In genomic region chr8:115806139-115806538, GRCm38 (mm10) we compare ENCODE assay signal across 14 mouse cellular contexts.
DNase-seq lines count a peak whose midpoint lies in the region; ATAC-seq and TF ChIP-seq lines count a peak whose summit lies in the region.
"Had no signal": no experiment of that assay in that cellular context is flagged by ENCODE, and none has a peak within 500 bp of the region (broad histone marks: within the 10 kb centered on the region; RNA-seq: fewer than 3 reads in every experiment).

No protein-coding gene starts in this region.

- no peaks in the 10 kb centered on the region for H3K36me3 ChIP-seq in forebrain, embryonic 15.5 days
- H3K36me3 ChIP-seq in forebrain, embryonic 12.5 days (replicated peaks) = no peaks in the 10 kb centered on the region
- no peaks in the 10 kb centered on the region for H3K36me3 ChIP-seq in lung, postnatal 0 days (ENCODE audit: insufficient read depth, low read length)
- H3K36me3 ChIP-seq: hindbrain, embryonic 15.5 days; stomach, embryonic 15.5 days had no signal

- no peak overlapping the region for H3K9ac ChIP-seq in forebrain, embryonic 15.5 days (replicated peaks)
- no peak overlapping the region for H3K9ac ChIP-seq in forebrain, embryonic 12.5 days
- H3K9ac ChIP-seq in lung, postnatal 0 days (replicated peaks; ENCODE audit: low read depth) = no peak overlapping the region
- H3K9ac ChIP-seq: hindbrain, embryonic 15.5 days; stomach, embryonic 15.5 days had no signal

- no peaks in the 10 kb centered on the region for H3K27me3 ChIP-seq in forebrain, embryonic 15.5 days
- H3K27me3 ChIP-seq in forebrain, embryonic 12.5 days = no peaks in the 10 kb centered on the region
- H3K27me3 ChIP-seq in lung, postnatal 0 days (replicated peaks; ENCODE audit: insufficient read depth, low read length) = no peaks in the 10 kb centered on the region
- H3K27me3 ChIP-seq: hindbrain, embryonic 15.5 days; Patski; stomach, embryonic 15.5 days had no signal

- no peak overlapping the region for H3K4me2 ChIP-seq in forebrain, embryonic 15.5 days (replicated peaks)
- H3K4me2 ChIP-seq in forebrain, embryonic 12.5 days = no peak overlapping the region
- no peak overlapping the region for H3K4me2 ChIP-seq in lung, postnatal 0 days (replicated peaks; ENCODE audit: low read depth, low read length)
- H3K4me2 ChIP-seq: hindbrain, embryonic 15.5 days; liver, embryonic 11.5 days; stomach, embryonic 15.5 days had no signal

- peak; percentile 51; the same call in 1 of the 2 replicates for TF ChIP-seq EP300 in lung, postnatal 0 days (IDR thresholded peaks at IDR 0.05)

- no peak for TF ChIP-seq CTCF in lung, postnatal 0 days (IDR thresholded peaks at IDR 0.05)

- WGBS in forebrain, embryonic 15.5 days = 44% methylated on average over 6 of the region's 6 CpGs
- 48% methylated on average over 6 of the region's 6 CpGs for WGBS in forebrain, embryonic 12.5 days
- 34% methylated on average over 6 of the region's 6 CpGs for WGBS in lung, postnatal 0 days

- peaks cover 9% of the 10 kb centered on the region; the same call in 1 of the 2 replicates for H3K4me1 ChIP-seq in forebrain, embryonic 15.5 days
- no peaks in the 10 kb centered on the region for H3K4me1 ChIP-seq in forebrain, embryonic 12.5 days
- no peaks in the 10 kb centered on the region for H3K4me1 ChIP-seq in lung, postnatal 0 days (ENCODE audit: insufficient read depth, low read depth, low read length)
- H3K4me1 ChIP-seq: stomach, embryonic 15.5 days had no signal

- no peak overlapping the region for H3K4me3 ChIP-seq in forebrain, embryonic 15.5 days
- no peak overlapping the region for H3K4me3 ChIP-seq in forebrain, embryonic 12.5 days (replicated peaks)
- H3K4me3 ChIP-seq in lung, postnatal 0 days (ENCODE audit: low read depth, low read length) = no peak overlapping the region
- H3K4me3 ChIP-seq: hindbrain, embryonic 15.5 days; stomach, embryonic 15.5 days had no signal

- peak overlapping the region; percentile 13; the same call in 1 of the 2 replicates for H3K27ac ChIP-seq in forebrain, embryonic 15.5 days (replicated peaks)
- H3K27ac ChIP-seq in forebrain, embryonic 12.5 days = no peak overlapping the region
- peak overlapping the region; percentile 62; the same call in 1 of the 2 replicates for H3K27ac ChIP-seq in lung, postnatal 0 days (ENCODE audit: low read length)
- H3K27ac ChIP-seq: hindbrain, embryonic 15.5 days; stomach, embryonic 15.5 days had no signal

- DNase-seq in NIH3T3 (ENCODE audit: low read depth) = peak; percentile 50
- peak; percentile 8 to 31 for DNase-seq in cerebellum, postnatal 14 days
- peak; percentile 65 for DNase-seq in lung, postnatal 0 days (ENCODE audit: low spot score)
- no peak for DNase-seq in adrenal gland, adult 2 months
- DNase-seq in Muller cell, postnatal 12 days (ENCODE audit: inconsistent ontology term) = no peak
- DNase-seq: kidney, adult 2 months; thymus, postnatal 25 days had no signal

- H3K9me3 ChIP-seq in forebrain, embryonic 15.5 days = no peaks in the 10 kb centered on the region
- H3K9me3 ChIP-seq in forebrain, embryonic 12.5 days = no peaks in the 10 kb centered on the region
- H3K9me3 ChIP-seq in lung, postnatal 0 days (ENCODE audit: low read length) = no peaks in the 10 kb centered on the region
- H3K9me3 ChIP-seq: hindbrain, embryonic 15.5 days; stomach, embryonic 15.5 days had no signal

- ATAC-seq in forebrain, embryonic 15.5 days (replicated peaks) = no peak
- ATAC-seq in forebrain, embryonic 12.5 days (ENCODE audit: low FRiP score) = no peak
- peak; percentile 87 for ATAC-seq in lung, postnatal 0 days
- ATAC-seq: CD4-positive, CD25-positive, alpha-beta regulatory T cell, adult 4 months; Patski had no signal

Comparison
In these comparisons a context has a peak if more than half of its experiments do, and no peak if none do; other contexts are left out.
1. DNase-seq: peak in NIH3T3 (single experiment), cerebellum, postnatal 14 days (2 of 2) and lung, postnatal 0 days (single experiment); none in adrenal gland, adult 2 months (single experiment) and Muller cell, postnatal 12 days (single experiment).